Mouse (Mus musculus): ENCODE data around the gene Akap8l. TPM values are rescaled to one million over a fixed set of nuclear protein-coding genes. Genes with fewer than 3 reads are reported as not detected.

Gene Akap8l
- polyA plus RNA-seq, 1 experiment from 2014 or later, result 62.6 TPM

DNA sequence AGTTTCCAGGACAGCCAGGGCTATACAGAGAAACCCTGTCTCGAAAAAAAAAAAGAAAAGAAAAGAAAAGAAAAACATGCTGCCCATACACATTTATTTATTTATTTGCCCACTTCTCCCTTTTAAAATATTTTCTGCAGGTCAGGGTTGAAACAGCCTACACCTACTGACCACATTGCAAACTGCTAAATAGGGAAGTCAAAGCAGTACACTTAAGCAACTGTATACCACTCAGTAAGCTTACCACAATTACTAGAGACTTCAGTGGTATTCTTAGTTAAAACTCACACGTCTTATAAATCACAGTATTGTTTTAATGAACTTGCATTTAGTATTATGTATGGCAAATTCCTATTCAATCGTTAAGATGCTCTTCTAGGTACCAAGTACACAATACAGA is 69.8 kb downstream of the Akap8l start:
- 81% methylated on average over 3 of the region's 3 CpGs for WGBS
- H3K4me3 ChIP-seq (replicated peaks), result no peak overlapping the region
- ATAC-seq, result no peak

GRCm38 (mm10) chr17:32277201-32277600 is 73.2 kb downstream of the Akap8l start:
- 93% methylated on average over 1 of the region's 1 CpGs for WGBS
- ATAC-seq, result no peak

More for the DNA sequence above, 69.8 kb downstream of the Akap8l start:
- peaks cover 11% of the 10 kb centered on the region for H3K4me1 ChIP-seq (replicated peaks)
- H3K9me3 ChIP-seq, result no peaks in the 10 kb centered on the region
- no peak overlapping the region for H3K27ac ChIP-seq
- H3K36me3 ChIP-seq, result no peaks in the 10 kb centered on the region
- H3K9ac ChIP-seq, result no peak overlapping the region
- no peak overlapping the region for H3K4me2 ChIP-seq (replicated peaks)
- H3K27me3 ChIP-seq (replicated peaks), result no peaks in the 10 kb centered on the region

DNA sequence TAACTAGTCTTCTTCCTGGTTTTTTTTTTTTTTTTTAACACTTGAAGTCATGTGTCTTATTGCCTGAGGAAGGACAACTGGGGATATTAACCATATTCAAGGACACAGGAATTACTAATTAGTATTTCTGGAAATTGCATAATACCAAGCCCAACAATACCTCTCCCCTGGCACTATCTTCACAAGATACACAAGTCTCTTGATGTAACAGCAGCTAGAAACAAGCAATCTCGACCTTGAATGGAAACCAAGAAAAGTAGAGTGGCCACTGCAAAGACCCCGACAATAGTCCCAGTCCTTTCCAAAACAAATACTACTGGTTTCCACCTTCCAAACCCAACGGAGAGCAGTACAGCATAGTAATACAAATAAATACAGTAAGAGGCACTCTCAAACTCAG is 74.8 kb downstream of the Akap8l start:
- no peaks in the 10 kb centered on the region for H3K27me3 ChIP-seq (replicated peaks)
- no peak overlapping the region for H3K9ac ChIP-seq
- no peak overlapping the region for H3K4me3 ChIP-seq (replicated peaks)
- H3K4me1 ChIP-seq (replicated peaks), result no peaks in the 10 kb centered on the region
- H3K9me3 ChIP-seq, result no peaks in the 10 kb centered on the region
- no peak for ATAC-seq
- no peak overlapping the region for H3K27ac ChIP-seq
- 84% methylated on average over 3 of the region's 3 CpGs for WGBS
- H3K36me3 ChIP-seq, result no peaks in the 10 kb centered on the region
- no peak overlapping the region for H3K4me2 ChIP-seq (replicated peaks)

More at GRCm38 (mm10) chr17:32277201-32277600, 73.2 kb downstream of the Akap8l start:
- Histone ChIP-seq H3K9ac (no peak overlapping the region), H3K9me3 (no peaks in the 10 kb centered on the region), H3K4me1 (replicated peaks) (peaks cover 8% of the 10 kb centered on the region), H3K4me2 (replicated peaks) (no peak overlapping the region), H3K27me3 (replicated peaks) (no peaks in the 10 kb centered on the region), H3K36me3 (no peaks in the 10 kb centered on the region), H3K4me3 (replicated peaks) (no peak overlapping the region), H3K27ac (no peak overlapping the region)

Other genes with a start within 250 kb of the Akap8l start
- gene Notch3, start 183.8 kb downstream of the Akap8l start, polyA plus RNA-seq (2015; fragmentation: Nextera tagmentation; extraction: Ambion mirVana), result 8.1 and 8.3 TPM in 2 replicates
- 0.14 and 0.16 TPM in 2 replicates for gene Ephx3, start 161.1 kb downstream of the Akap8l start, polyA plus RNA-seq (2015; fragmentation: Nextera tagmentation; extraction: Ambion mirVana)
- gene Brd4, start 65.9 kb downstream of the Akap8l start, polyA plus RNA-seq (2015; fragmentation: Nextera tagmentation; extraction: Ambion mirVana), result 68.1 and 70.5 TPM in 2 replicates
- 83.2 and 85.6 TPM in 2 replicates for gene Akap8, start 29.4 kb downstream of the Akap8l start, polyA plus RNA-seq (2015; fragmentation: Nextera tagmentation; extraction: Ambion mirVana)
- 24.6 and 24.7 TPM in 2 replicates for gene Wiz, start 38.8 kb upstream of the Akap8l start, polyA plus RNA-seq (2015; fragmentation: Nextera tagmentation; extraction: Ambion mirVana)
- 1.7 and 1.8 TPM in 2 replicates for gene Rasal3, start 53.0 kb upstream of the Akap8l start, polyA plus RNA-seq (2015; fragmentation: Nextera tagmentation; extraction: Ambion mirVana)
- 0.28 and 0.40 TPM in 2 replicates for gene Pglyrp2, start 73.6 kb upstream of the Akap8l start, polyA plus RNA-seq (2015; fragmentation: Nextera tagmentation; extraction: Ambion mirVana)
- gene Cyp4f39, start 102.1 kb upstream of the Akap8l start, polyA plus RNA-seq (2015; fragmentation: Nextera tagmentation; extraction: Ambion mirVana), result 0.29 and 0.35 TPM in 2 replicates
- gene Cyp4f17, start 155.4 kb upstream of the Akap8l start, polyA plus RNA-seq (2015; fragmentation: Nextera tagmentation; extraction: Ambion mirVana), result 4.8 and 5.5 TPM in 2 replicates
- gene Cyp4f16, start 186.0 kb upstream of the Akap8l start, polyA plus RNA-seq (2015; fragmentation: Nextera tagmentation; extraction: Ambion mirVana), result 30.1 and 33.9 TPM in 2 replicates